Mouse (Mus musculus): ENCODE data around the gene Map1lc3a.

- TF ChIP-seq CTCF (IDR thresholded peaks at IDR 0.05; ENCODE audit: low read depth) (no peak), EP300 (IDR thresholded peaks at IDR 0.05; ENCODE audit: low read depth) (no peak)
These were observed 10.6 kb upstream of the Map1lc3a start for GRCm38 (mm10) chr2:155265526-155265925.

Data from liver, embryonic 14.5 days (tissue).